Mouse (Mus musculus) hindbrain, embryonic 12.5 days (tissue): ENCODE data around the gene Arhgap1. TPM values are rescaled to one million over a fixed set of nuclear protein-coding genes. Genes with fewer than 3 reads are reported as not detected.
A peak's percentile ranks its signal among the peaks of the same experiment; 100 is the strongest.

Experiments used
- ATAC-seq: fragments of 200-750 bp; cut with Nextera tagmentation; 2 replicates; pipeline ENCODE4 v1.8.0; 2017; ENCODE audit warnings: moderate TSS enrichment; ENCODE audit not compliant: low FRiP score
- H3K27ac ChIP-seq: fragments of 300-500 bp; sonication (generic); 2 replicates; pipeline ENCODE4 v1.5.1; 2016; ENCODE audit warnings: mild to moderate bottlenecking
- H3K27me3 ChIP-seq: fragments of 300-500 bp; sonication (generic); 2 replicates; pipeline ENCODE4 v1.6.1; 2016; ENCODE audit warnings: mild to moderate bottlenecking
- H3K36me3 ChIP-seq: fragments of 300-500 bp; sonication (generic); 2 replicates; pipeline ENCODE4 v1.6.1; 2016; ENCODE audit warnings: mild to moderate bottlenecking
- H3K4me1 ChIP-seq: fragments of 300-500 bp; sonication (generic); 2 replicates; pipeline ENCODE4 v1.6.1; 2016
- H3K4me2 ChIP-seq: fragments of 300-500 bp; sonication (generic); replicated peaks from 2 replicates; pipeline ENCODE4 v1.6.1; 2016; ENCODE audit warnings: mild to moderate bottlenecking
- H3K4me3 ChIP-seq: fragments of 300-500 bp; sonication (generic); 2 replicates; pipeline ENCODE4 v1.5.1; 2016; ENCODE audit warnings: mild to moderate bottlenecking
- H3K9ac ChIP-seq: fragments of 300-500 bp; sonication (generic); 2 replicates; pipeline ENCODE4 v1.6.1; 2016; ENCODE audit warnings: mild to moderate bottlenecking, moderate library complexity
- H3K9me3 ChIP-seq: fragments of 300-500 bp; sonication (generic); replicated peaks from 2 replicates; pipeline ENCODE4 v1.6.1; 2016; ENCODE audit warnings: mild to moderate bottlenecking
- WGBS: fragments of 180-500 bp; shearing (Covaris S2); methylation state at CpG from one replicate; pipeline ENCODE4 v1.1.7; 2016; 5-methylcytosine and 5-hydroxymethylcytosine counted together
- polyA plus RNA-seq: library from polyadenylated mRNA; unstranded; fragments of >200 nt; fragmentation: Nextera tagmentation; extraction: Ambion mirVana; gene quantifications from 2 replicates; pipeline ENCODE4 v1.2.1, GENCODE M21; 2016

Gene Arhgap1
- polyA plus RNA-seq, 1 experiment from 2014 or later: 93.6 TPM

DNA sequence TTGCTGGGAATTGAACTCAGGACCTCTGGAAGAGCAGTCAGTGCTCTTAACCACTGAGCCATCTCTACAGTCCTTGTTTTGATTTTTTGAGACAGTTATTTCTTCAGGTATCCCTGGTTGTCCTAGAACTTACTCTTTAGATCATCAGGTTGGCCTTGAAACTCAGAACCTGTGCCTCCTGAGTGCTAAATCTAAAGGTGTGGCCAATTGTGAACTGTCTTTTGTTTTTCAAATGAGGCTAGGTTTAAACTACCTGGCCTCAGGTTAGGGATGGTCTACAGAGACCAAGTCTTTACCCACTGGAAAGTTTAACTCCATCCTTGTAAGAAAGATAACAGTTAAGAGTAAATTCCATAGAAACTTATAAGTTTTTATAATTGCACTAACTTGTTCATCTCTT lies 56.8 kb downstream of the Arhgap1 start:
- H3K36me3 ChIP-seq: no peaks in the 10 kb centered on the region
- no peaks in the 10 kb centered on the region for H3K27me3 ChIP-seq
- peaks cover 12% of the 10 kb centered on the region for H3K4me1 ChIP-seq
- H3K27ac ChIP-seq: no peak overlapping the region
- H3K4me2 ChIP-seq: no peak overlapping the region
- H3K4me3 ChIP-seq: no peak overlapping the region
- no peak overlapping the region for H3K9ac ChIP-seq
- no peaks in the 10 kb centered on the region for H3K9me3 ChIP-seq
- ATAC-seq: no peak

DNA sequence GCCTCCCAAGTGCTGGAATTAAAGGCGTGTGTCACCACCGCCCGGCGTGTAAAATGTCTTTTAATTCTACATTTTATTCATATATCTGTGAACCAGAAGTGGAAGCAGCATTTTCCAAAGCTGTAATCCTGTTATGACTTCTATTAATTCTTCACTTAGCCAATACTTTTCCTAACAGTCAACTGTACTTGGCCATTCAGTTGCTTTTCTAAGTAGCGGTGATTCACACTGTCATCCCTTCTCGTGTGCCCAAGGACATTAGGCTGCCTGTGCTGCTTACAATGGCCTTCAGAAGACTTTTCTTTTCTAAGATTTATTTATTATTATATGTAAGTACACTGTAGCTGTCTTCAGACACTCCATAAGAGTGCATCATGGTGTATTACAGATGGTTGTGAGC lies 58.7 kb downstream of the Arhgap1 start:
- no peak for ATAC-seq
- Histone ChIP-seq H3K4me3 (no peak overlapping the region), H3K27me3 (no peaks in the 10 kb centered on the region), H3K4me2 (no peak overlapping the region), H3K9ac (no peak overlapping the region), H3K36me3 (no peaks in the 10 kb centered on the region), H3K9me3 (no peaks in the 10 kb centered on the region), H3K4me1 (peaks cover 18% of the 10 kb centered on the region), H3K27ac (no peak overlapping the region)
- WGBS: 92% methylated on average over 6 of the region's 6 CpGs

DNA sequence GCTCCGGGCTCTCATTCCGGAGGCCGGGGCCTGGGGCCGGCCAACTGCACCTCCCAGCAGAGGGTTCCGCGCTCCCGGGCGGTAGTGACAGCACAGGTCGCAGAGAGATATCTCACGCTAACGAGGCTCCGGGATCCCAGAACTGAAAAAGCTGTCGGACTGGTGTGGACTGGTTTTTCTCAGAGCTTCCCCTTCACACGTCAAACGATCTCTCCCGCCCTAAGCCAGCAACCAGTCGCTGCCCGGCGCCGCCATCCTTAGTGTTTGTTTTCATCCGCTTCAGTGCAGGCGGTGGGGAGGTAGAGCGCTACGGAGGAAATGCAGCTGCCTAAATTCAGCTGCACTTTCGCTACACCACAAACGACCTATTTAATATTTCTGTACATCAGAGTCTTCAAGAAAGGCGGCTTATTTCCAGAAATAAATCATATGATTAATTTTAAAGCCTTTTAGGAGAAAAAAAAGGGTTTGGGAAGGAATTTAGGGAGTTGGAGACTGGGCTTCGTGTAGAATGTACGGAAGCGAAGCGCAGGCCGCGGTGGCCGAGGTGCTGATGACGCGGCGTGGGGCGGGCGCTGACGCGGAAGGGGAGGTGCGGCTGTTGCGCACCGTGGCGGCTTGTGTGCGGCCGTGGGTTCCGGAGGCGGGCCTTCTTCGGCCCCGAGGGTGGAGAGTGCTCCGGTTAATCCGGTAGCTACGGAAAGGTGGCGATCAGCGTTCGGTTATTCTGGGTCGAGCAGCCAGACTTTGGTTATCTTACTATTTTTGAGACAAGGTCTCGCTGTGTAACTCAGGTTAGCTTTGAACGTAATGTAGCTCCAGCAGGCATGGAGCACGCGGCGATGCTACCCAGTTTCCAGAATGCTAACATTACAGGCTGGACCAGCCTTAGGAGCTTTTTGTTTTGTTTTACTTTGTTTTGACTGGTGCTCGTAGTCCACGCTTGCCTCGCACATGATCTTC lies 60.9 kb downstream of the Arhgap1 start, which contains the start of the genes Atg13 and Harbi1:
TSS of gene Atg13 (minus strand) at position 305 of the 963 bp plus-strand sequence.
TSS of gene Harbi1 (plus strand) at position 581 of the 963 bp plus-strand sequence.
- ATAC-seq: peak; percentile 99
- H3K27ac ChIP-seq: peak within 1 kb of the TSS; percentile 31
- H3K9ac ChIP-seq: peak within 1 kb of the TSS; percentile 76
- under 1% methylated on average over 66 of the region's 66 CpGs for WGBS
- no peaks in the 10 kb centered on the region for H3K9me3 ChIP-seq
- peak within 1 kb of the TSS; percentile 94 for H3K4me2 ChIP-seq
- H3K4me1 ChIP-seq: peaks cover 18% of the 10 kb centered on the region
- H3K27me3 ChIP-seq: no peaks in the 10 kb centered on the region
- peak within 1 kb of the TSS; percentile 92 for H3K4me3 ChIP-seq
- H3K36me3 ChIP-seq: no peaks in the 10 kb centered on the region

DNA sequence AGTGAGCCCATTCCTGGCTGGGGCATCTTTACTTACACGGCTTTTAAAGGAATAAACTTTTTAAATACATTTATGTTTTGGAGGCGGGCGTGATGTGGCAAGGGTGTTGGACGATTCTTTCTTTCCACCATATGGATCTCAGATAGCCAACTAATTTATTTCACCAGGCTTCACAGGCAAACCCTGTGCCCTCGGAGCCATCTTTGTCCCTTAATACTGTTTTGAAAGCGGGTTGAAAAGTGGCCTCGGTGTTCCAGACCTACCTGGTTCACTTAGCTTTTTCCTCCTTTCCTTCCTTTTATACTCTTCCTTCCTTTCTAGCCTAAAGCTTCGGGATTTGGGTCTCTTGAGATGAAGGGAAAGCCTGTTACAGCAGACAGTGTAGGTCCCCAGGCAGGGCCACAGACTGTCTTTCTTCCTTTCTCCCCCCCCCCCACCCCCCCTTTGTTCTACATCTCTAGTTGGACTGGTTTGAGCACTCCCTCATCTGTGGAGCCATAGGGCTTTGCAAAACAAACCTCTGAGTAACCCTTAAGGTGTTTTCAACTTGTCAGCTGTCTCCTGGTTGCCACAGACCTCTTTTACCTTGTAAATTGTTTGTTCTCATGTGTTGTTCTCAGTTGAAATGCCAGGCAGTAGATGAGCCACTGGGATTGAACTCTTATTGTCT lies 61.7 kb downstream of the Arhgap1 start:
- WGBS: 7% methylated on average over 8 of the region's 8 CpGs
- no peak for ATAC-seq
- Histone ChIP-seq H3K4me2 (peak overlapping the region; percentile 94), H3K4me1 (peaks cover 18% of the 10 kb centered on the region), H3K4me3 (peak overlapping the region; percentile 92), H3K9ac (peak overlapping the region; percentile 76), H3K27ac (peak overlapping the region; percentile 31; the same call in 1 of the 2 replicates), H3K36me3 (no peaks in the 10 kb centered on the region), H3K27me3 (no peaks in the 10 kb centered on the region), H3K9me3 (no peaks in the 10 kb centered on the region)

DNA sequence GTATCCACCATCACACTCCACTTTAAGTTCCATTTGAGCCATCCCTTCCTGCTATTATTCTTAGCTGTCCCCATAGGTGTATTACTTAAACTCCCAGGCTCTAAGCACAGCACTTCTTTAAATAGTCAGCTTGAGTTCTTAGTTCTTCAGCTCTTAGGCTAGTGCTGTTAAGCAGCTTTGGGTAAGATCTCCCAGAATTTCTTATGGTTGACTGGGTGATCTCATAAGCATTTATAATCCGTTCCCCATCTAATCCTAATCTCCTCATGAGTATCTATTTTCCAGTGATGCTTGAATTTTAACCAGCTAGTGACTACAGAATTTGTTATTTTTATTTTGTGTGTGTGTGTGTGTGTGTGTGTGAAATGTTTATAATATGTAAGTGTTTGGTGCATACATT lies 65.3 kb downstream of the Arhgap1 start:
- ATAC-seq: no peak
- Histone ChIP-seq H3K27me3 (no peaks in the 10 kb centered on the region), H3K4me1 (peaks cover 9% of the 10 kb centered on the region), H3K9ac (no peak overlapping the region), H3K36me3 (peaks cover 6% of the 10 kb centered on the region; the same call in 1 of the 2 replicates), H3K4me3 (no peak overlapping the region), H3K9me3 (no peaks in the 10 kb centered on the region), H3K27ac (no peak overlapping the region), H3K4me2 (no peak overlapping the region)
- WGBS: 91% methylated on average over 1 of the region's 1 CpGs

DNA sequence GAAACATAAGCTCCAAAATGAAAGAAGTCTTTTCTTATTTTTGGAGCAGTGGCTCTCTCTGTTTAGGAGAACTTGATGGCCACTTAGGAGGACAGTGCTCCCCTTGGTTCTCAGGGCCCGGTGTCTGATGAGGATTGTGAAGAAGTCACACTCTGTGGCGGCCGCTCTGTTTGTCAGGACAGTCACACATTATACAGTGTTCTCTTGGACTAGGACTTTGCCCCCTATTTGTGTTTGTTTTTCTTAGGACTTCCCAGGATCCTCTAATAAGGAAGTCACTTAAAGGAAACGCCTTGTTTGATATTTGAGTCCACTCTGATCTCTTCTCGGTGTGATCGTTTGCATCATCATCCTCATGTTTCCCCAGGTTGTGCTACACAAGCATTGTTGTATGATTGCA lies 68.6 kb downstream of the Arhgap1 start:
- Histone ChIP-seq H3K36me3 (peaks cover 20% of the 10 kb centered on the region), H3K9ac (no peak overlapping the region), H3K27me3 (no peaks in the 10 kb centered on the region), H3K27ac (no peak overlapping the region), H3K4me2 (no peak overlapping the region), H3K4me3 (no peak overlapping the region), H3K9me3 (no peaks in the 10 kb centered on the region), H3K4me1 (no peaks in the 10 kb centered on the region)
- 87% methylated on average over 6 of the region's 6 CpGs for WGBS
- ATAC-seq: no peak

Other genes with a start within 250 kb of the Arhgap1 start
- gene 1110051M20Rik, start 205.2 kb upstream of the Arhgap1 start, polyA plus RNA-seq: 104 and 105 TPM in 2 replicates
- 5.8 and 6.4 TPM in 2 replicates for gene Lrp4, start 192.3 kb upstream of the Arhgap1 start, polyA plus RNA-seq
- 136 and 139 TPM in 2 replicates for gene Ckap5, start 123.1 kb upstream of the Arhgap1 start, polyA plus RNA-seq
- gene F2, start 13.4 kb upstream of the Arhgap1 start, polyA plus RNA-seq: 0.20 and 0.23 TPM in 2 replicates
- gene Zfp408, start 69 bp upstream of the Arhgap1 start, polyA plus RNA-seq: 11.6 and 13.0 TPM in 2 replicates
- 36.1 and 40.3 TPM in 2 replicates for gene Atg13, start 60.7 kb downstream of the Arhgap1 start, polyA plus RNA-seq
- 20.9 and 25.0 TPM in 2 replicates for gene Harbi1, start 61.0 kb downstream of the Arhgap1 start, polyA plus RNA-seq
- 24.8 and 25.0 TPM in 2 replicates for gene Ambra1, start 80.3 kb downstream of the Arhgap1 start, polyA plus RNA-seq